Mouse (Mus musculus): Measurements from ENCODE around the gene Cenps.

Cenps gene

DNA sequence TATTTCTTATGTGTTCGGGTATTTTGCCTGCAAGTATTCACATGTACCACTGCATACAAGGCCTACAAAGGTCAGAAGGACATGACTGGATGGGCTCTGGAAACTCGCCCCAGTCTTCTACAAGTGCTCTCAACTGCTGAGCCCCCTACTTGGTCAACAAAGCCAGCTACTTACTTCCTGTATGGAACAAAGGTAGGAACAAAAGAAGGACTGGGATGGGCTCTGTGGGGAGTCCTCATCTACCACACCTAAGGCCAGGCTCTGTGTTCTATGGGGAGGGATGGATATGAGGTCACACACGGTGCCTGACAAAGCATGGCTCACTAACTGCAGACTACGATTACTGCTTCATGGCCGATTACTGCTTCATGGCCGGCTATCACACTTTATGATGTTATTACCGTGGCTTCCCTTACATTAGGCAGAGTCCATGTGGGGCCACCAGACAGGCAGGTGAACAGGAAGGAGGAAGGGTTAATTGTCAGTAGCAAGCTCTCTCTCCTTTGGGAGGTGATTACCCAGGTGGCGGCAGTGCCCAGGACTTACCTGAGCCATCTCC lies 20.1 kb upstream of the Cenps start:
- DNase-seq (ENCODE audit: low spot score) = no peak

DNA sequence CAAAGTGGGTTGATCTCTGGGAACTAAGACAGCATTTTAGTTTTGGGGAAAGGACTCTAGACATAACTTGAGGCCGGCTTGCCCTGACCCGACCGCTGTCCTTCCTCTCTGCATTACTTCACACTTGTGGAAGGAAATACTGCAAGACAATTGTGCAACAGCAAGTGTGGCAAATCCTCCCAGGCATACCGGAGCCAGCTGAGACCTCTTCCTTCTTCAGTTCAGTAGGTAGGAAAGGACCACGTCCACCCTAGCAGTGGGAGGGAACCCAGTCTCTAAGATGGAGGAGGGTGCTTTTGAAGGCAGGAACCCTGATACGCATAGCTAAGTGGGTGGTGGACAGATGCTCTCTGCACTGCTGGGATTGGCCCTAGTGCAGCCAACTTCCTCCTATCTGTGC lies 18.3 kb upstream of the Cenps start:
- no peak for DNase-seq (ENCODE audit: low spot score)

DNA sequence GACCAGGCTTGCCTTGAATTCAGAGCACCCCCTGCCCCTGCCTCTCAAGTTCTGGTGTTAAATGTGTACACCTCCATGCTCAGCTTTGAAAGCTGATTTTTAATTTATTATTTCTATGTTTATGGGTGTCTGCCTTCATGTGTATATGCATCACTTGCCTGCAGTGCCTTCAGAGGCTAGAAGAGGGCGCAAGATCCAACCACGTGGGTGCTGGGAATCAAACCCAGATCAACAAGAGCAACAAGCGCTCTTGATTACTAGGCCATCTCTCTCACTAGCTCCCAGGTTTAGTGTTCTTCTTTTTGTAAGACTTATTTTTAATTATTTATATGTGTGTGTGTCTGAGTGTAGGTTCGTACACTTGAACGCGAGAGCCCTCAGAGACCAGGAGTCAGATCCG lies 17.4 kb upstream of the Cenps start:
- DNase-seq (ENCODE audit: low spot score) = no peak

DNA sequence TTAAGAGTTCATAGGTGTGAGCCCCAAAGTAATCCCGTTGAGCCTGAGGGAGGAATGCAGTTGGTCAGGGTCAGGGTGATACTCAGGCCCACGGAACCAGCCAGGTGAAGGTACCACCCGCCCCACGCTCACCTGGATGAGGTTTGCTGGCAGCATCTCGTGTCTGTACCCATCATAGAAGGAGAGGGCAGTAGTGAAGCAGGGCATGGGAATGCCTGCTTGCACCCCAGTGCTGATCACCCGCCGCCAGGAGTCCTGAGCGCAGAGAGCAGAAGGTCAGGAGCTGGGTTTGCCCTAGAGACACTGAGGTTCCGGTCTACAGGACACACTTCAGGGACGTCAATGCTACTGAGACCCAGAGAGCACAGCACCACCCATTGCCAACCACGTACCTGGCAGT lies 13.3 kb upstream of the Cenps start:
- DNase-seq (ENCODE audit: low spot score) = no peak

DNA sequence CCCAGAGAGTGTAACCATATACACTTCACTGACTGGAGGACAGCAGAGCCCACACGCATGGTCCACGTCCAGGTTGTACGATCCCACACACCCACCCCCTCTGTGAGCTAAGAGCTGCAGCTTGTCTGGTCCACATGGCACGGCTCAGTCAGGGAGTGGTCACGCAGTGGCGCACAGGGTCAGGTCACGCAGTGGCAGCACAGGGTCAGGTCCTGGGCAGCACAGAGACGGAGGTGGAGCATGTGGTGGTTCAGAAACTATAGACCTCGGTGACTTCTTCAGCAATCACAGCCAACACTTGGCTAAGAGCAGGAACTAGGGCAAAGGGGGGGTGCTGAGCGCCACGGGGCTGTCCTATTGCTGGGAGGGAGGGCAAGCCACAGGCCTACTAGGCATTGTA lies 12.8 kb upstream of the Cenps start:
- no peak for DNase-seq (ENCODE audit: low spot score)

DNA sequence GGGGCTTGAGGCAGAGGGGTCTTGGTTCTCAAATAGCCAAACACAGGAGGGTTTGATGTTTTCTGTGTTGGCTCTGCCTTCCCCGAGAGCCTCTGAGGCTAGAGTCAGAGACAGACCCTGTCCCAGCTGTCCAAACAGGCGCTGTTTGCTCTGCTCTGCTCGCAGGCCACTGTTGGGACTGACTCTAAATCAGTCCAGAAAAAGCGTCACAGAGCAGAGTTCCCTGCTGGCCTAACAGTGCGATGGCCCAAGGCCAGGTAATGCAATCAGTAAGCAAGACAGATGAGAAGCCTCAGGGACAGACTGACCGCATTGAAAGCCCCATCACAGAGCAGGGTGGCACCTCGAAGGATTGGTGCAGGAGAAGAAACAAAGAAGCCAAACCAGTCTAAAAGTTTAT lies 12.2 kb upstream of the Cenps start:
- DNase-seq (ENCODE audit: low spot score) = no peak

DNA sequence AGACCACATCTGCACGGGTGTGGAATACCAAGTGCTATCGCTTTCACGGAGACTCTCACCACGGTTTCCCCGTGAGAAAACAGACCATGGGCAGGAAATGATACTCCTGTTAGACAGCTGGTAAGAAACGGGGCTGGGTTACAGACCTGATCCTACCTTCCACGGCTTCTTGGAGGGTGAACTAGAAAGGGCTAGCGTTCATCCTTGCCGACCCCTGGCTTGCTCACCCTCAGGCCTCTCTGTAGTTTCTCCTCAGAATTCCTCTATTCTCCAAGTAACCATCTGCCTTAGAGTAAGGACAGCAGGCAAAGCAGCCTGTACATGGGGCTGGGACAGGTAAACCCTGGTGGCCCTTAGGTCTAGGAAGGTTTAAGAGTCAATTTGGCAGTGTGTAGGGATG lies 11.8 kb upstream of the Cenps start:
- DNase-seq (ENCODE audit: low spot score) = no peak

DNA sequence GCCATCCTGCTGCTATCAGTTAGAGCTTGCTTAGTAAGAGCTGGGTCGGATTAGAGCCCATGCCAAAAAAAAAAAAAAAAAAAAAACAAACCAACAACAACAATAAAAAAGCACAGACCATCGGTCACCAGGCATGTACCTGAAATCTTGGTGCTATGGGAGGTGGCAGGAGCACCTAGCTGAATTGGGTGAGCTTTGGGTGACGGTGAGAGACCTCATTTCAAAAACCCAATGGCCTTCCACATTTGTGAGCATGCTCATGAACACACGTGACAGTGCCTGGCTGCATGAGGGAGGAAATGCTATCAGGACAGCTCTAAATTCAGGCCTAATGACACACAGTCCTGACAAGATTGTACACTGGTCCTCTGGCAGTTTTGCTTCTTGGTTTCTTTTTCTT lies 10.7 kb upstream of the Cenps start:
- DNase-seq (ENCODE audit: low spot score) = no peak

DNA sequence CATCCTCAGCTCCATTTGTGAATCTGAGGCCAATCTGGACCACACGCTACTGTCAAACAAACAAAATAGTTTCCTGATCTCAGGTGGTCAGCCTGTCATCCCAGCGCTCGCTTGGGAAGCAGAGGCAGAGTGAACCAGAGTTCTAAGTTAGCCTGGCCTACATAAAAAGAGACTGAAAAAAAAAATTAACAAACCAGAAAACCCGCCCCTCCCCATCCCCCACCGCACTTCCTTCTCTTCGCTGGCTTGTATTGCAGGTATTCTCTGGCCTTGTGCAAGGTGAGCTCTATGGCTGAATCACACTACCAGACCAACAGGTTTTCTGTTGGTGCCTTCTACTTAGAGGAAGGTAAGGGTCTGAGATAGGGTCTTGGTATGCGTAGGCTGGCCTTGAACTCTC lies 10.1 kb upstream of the Cenps start:
- no peak for DNase-seq (ENCODE audit: low spot score)

DNA sequence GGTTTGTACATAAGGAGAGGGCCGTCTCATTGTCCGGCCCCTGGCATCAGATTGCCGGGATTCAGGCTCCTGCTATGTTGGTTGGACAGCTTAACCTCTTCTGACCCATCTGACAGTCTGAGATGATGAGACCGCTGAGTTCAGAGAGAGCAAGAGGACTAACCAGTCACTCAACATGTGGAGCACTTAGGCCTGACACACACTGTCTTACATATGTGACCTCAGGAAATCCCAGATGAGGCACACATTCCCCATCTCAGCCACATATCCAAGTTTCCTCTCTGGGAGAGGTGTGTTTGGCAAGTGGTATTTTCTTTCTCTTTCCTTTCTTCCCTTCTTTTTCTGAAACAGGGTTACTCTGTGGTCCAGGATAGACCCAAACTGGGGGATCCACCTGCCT lies 7.7 kb upstream of the Cenps start:
- DNase-seq (ENCODE audit: low spot score) = no peak

DNA sequence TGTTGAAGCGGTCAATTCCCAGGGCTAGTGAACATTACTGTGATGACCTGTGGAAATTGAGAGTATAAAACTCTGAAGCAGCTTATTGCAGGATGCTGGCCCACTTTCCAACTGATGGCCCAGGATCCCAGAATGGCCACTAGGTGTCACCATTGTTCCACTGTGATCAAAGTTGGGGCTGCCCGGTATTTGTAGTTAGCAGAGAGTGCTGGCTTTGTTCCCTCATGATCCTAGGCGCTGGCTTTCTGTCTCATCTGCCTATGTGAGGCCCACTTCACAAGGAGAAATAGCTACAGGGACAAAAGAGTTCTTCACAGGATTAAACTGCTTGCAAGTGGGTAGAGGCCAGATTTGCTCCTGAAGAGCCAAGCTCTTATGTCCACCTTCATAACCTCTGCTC lies 7.0 kb upstream of the Cenps start:
- DNase-seq (ENCODE audit: low spot score) = peak; percentile 95

DNA sequence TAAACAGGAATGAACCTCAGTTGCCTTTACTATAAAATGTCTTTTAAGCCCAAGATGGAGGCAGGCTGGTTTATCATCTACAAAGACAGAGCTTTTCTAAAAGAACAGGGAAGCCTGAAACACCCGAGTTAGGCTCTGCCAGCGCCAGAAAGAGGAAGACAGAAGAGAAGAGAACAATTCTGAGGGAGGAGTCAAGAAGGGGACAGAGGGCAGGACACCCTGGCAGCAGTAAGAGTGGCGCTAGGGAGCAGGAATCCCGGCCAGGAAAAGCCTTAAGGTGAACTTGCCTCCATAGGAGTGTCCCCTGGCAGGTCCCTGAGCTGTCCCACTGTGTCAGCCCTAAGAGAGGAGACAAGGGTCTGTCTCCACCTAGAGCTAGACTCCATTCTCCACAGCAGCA lies 6.2 kb upstream of the Cenps start:
- DNase-seq (ENCODE audit: low spot score) = no peak

DNA sequence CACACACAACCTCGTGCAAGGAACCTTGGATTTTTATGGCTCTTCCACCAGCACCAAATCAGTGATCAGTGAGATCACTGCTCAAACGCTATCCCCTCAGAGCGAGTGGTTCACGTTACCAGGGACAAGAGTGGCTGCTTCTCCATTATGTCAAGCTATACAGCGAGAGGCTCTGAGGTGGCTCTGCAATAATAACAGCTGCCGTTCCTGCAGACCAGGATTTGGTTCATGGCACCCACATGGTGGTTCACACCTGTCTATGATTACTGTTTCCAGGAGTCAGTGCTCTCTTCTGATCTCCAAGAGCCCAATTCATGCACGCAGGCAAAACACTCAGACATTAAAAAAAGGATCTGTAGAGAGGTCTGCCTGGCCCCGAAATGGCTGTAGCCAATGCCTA lies 1.1 kb upstream of the Cenps start:
- no peak for DNase-seq (ENCODE audit: low spot score)

DNA sequence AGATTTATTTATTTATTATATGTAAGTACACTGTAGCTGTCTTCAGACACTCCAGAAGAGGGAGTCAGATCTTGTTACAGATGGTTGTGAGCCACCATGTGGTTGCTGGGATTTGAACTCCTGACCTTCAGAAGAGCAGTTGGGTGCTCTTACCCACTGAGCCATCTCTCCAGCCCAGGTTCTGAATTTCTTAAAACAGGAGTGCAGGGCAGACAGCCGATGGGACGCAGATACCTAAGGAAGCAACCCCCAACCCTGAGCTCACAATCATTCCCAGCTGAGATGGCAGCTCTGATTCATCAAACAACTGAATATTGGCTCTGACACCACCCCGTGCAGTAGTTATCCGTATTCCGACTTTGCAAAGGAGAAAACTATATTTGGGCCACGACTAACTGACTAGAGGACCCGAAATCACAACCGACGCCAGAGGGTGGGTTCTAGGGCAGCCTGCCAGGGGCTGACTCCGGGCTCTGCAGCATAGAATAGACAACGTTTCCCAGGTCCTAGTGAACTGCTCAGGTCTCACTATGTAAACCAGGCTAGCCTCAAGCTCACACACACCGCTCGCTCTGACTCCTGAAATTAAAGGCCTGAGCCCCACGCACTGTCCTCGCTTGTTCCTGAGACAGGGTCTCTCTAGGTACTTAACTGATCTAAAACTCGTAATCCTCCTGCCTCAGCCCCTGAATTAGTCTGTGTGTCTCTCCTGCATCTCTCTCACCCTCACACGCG lies 1.1 kb downstream of the Cenps start:
- peak; percentile 11 for DNase-seq (ENCODE audit: low spot score)

DNA sequence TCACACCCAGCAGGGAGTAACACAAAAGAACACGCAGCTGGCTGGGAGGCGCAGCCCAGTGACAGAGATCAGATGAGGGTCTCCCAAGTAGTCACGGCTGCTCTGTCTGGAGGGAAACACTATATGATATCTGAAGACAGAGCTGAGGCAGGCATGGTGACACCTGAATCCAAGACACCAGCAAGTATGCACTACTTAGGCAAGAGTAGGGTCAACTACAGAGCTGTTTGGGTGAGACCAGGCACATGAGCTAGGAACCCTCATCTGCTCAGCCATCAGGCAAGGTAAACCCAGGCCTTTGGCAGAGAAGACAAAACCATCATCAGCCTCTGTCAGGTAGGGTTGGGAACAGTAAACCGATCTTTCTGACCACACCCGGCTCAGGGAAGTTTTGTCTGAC lies 4.0 kb downstream of the Cenps start:
- no peak for DNase-seq (ENCODE audit: low spot score)

DNA sequence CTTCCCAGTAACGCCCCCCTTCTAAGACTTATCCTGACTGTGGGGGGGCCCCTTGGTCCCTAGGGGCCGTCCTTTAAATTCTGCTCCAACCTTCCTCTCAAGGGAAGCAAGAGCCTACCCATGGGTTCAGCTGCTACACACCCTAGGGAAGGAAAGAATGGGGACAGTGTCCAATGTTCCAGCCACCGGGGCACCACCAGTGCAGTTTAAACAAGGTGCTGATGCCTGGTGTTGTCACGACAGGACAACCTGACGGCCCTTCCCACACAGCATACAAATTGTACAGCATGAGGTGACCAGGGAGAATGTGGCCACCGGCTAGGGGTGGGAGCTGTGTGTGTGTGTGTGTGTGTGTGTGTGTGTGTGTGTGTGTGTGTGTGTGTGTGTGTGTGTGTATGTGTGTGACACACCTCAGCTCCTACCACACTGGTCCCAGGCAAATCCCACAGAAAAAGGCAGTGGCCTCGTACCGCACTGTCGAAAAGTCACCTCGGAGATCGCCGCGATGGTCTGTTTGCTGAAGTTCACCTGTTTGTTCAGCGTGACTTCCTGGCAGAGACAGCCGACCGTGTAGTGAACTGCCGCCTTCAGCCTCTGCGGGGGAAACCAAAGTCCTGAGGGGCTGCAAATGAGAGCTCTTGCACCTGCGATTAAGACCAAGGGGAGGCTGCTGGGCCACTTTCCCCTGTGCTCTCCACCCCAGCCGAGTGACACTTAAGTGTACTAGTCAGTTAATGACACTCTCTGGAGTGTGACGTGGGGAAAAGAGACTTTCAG lies 5.5 kb downstream of the Cenps start:
- DNase-seq (ENCODE audit: low spot score) = no peak

DNA sequence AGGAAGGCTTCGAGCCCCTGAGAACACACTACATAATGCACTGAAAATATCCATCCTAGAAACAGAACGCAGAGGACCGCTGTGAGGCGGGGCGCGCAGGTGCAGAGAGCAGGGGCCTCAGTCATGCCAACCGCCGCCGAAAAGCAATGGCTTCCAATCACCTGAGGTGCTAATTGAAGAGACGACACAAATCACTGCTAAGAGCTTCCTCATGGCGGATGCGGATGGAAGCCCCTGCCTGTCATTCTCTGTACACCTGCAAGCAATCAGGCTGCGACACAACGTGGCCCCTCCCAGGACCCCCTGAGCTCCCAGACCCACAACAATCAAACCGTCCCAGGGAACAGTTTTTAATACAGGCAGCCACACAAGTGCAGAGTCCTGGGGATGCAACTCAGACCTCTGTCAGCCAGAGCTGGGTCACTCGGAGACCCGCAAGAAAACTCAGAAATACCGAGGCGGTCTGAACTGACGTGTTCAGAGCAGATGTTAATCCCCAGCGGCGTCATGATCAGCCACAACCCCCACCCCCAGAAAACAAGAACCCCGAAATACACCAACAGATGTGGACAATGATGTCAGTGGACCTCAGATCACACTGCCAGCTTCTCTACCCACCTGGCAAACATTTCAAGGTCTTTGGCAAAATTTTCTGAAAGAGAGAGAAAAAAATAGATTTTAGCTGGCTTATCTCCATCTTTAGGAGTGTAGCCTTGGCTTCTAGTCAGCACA lies 6.2 kb downstream of the Cenps start:
- no peak for DNase-seq (ENCODE audit: low spot score)

DNA sequence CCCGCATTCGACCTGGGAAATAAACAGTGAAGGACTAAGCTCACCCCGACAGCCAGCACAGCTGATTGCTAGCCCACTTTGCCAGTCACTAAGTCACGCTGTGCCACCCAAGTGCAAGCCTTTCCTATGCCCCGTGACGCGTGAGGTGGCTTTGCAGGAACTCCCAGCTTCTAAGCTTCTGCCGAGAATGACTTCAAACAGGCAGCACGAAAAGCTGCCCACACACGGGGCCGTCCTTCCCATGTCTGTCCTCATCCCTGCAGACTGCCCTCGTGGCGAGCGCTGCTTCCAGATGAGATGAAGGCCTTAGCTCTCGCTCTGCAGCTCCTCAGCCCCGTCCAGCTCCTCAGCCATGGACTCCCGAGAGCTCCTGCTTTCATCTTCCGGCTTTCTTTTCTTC lies 9.0 kb downstream of the Cenps start:
- DNase-seq (ENCODE audit: low spot score) = no peak

DNA sequence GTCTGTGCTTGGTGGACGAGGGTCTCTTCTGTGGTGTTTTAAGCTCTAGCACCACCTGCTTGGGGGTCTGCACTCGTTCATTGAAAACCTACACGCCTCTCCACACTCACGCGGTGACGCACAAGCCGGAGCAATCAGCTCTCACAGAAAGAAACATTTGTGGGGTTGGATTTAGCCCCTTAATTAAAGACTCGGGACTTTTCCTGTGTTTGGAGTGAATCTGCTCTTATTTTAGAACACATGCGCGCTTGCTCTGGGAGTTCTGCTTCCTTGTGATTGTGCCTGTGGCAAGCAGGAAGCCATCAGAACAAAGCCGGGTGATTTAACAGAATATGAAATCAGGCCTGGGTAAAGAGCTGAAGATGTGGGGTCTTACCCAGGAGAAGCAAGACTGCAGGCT lies 10.8 kb downstream of the Cenps start, which contains the start of gene Cort:
Gene Cort (minus strand): TSS at position 101 of the 400 bp plus-strand sequence.
- no peak for DNase-seq (ENCODE audit: low spot score)

DNA sequence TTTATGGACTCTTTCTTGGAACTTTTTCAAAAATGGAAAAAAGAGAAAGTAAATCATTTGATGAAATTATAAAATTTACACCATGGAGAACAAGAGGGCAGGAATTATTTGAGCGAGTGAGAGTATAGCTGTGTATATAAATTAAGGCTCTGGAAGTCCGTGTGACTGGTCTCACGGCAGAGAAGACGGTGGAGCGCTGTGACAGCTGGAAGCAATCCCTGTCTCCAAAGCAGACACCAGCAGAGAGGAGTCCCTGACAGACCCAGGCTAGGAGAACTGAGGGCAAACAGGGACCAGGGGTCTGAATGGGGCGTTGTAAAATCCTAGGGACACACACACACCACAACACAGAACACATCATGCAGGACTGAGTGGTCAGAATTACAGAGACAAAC lies 11.3 kb downstream of the Cenps start:
- no peak for DNase-seq (ENCODE audit: low spot score)

DNA sequence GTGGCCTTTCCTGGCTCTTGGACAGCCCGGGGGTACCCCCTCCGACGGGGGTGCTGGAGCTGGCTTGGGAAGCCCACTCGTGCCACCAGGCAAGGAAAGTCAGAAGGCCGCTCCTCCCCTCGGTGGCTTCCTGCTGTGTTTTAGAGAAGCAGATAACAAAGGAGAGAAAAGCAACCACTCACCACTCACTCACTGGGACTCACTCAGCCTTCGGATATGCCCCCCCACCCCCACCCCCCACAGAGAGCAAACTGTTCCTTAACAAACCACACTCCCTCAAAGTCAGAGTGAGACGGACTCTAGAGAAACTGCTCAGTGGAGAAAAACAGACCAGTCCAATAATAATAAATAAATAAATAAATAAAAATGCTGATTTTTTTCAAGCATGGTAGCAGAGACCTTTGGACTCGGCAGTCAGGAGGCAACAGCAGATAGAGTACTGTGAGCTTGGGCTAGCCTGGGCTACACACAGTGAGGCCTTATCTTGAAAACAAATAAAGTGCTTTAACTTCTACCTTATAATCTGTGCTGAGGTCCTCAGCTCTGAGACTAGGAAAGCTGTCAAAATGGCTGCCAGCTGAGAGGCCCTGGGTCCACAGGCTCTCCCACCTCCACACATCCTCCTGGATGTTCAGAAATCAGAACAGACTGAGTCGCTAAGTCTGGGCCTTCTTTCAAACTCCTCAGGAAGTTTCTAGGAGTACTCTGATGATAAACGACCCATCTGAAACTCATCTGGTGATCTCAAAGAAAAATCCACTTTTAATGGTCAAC lies 11.9 kb downstream of the Cenps start:
- DNase-seq (ENCODE audit: low spot score) = no peak

DNA sequence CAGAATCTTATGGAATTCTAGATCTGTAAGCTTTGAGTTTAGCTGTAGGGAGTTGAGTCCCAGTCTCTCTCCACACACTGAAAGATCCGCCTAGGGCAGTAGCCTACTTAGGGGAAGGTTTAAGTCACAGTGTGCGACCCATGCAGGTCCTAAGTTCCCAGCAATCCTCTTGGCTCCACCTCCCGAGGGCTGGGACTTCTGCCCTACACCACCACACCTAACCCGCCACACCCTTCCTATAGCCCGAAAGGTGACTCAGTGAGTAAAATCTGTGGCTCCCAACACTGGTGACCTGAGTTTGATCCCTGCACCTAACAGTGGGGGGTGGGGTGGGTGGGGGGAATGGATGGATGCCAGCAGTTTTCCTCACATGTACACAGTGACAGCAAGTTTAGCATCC lies 14.0 kb downstream of the Cenps start:
- DNase-seq (ENCODE audit: low spot score) = no peak

Measured in retina, embryonic 14.5 days (tissue).